Mouse (Mus musculus): Measurements from ENCODE around the gene Erp27. TPM values are rescaled to one million over a fixed set of nuclear protein-coding genes. Genes with fewer than 3 reads are reported as not detected.

The Erp27 gene
- polyA plus RNA-seq, 1 experiment from 2014 or later: 0.74 TPM

GRCm38 (mm10) chr6:136903885-136904470 is 18.0 kb downstream of the Erp27 start:
- H3K36me3 ChIP-seq (ENCODE audit: insufficient read depth, low read length): no peaks in the 10 kb centered on the region
- H3K4me2 ChIP-seq (replicated peaks; ENCODE audit: low read depth, low read length): no peak overlapping the region
- TF ChIP-seq CTCF (IDR thresholded peaks at IDR 0.05) (no peak), EP300 (IDR thresholded peaks at IDR 0.05) (no peak)
- H3K9me3 ChIP-seq (ENCODE audit: low read length): no peaks in the 10 kb centered on the region
- H3K9ac ChIP-seq (replicated peaks; ENCODE audit: low read depth): no peak overlapping the region
- no peak overlapping the region for H3K4me3 ChIP-seq (ENCODE audit: low read depth, low read length)
- peak overlapping the region; percentile 40 for H3K27ac ChIP-seq (ENCODE audit: low read length)
- peak; percentile 73 for DNase-seq (ENCODE audit: low spot score)
- peak; percentile 15; the same call in 1 of the 2 replicates for ATAC-seq
- H3K4me1 ChIP-seq (ENCODE audit: insufficient read depth, low read depth, low read length): no peaks in the 10 kb centered on the region
- no peaks in the 10 kb centered on the region for H3K27me3 ChIP-seq (replicated peaks; ENCODE audit: insufficient read depth, low read length)
- 36% methylated on average over 8 of the region's 8 CpGs for WGBS

GRCm38 (mm10) chr6:136902527-136902926 is 19.5 kb downstream of the Erp27 start:
- TF ChIP-seq CTCF (IDR thresholded peaks at IDR 0.05): no peak
- TF ChIP-seq EP300 (IDR thresholded peaks at IDR 0.05): no peak
- 83% methylated on average over 9 of the region's 9 CpGs for WGBS
- no peaks in the 10 kb centered on the region for H3K27me3 ChIP-seq (replicated peaks; ENCODE audit: insufficient read depth, low read length)
- ATAC-seq: no peak
- no peak for DNase-seq (ENCODE audit: low spot score)
- H3K4me2 ChIP-seq (replicated peaks; ENCODE audit: low read depth, low read length): no peak overlapping the region
- no peak overlapping the region for H3K9ac ChIP-seq (replicated peaks; ENCODE audit: low read depth)
- H3K9me3 ChIP-seq (ENCODE audit: low read length): no peaks in the 10 kb centered on the region
- H3K4me1 ChIP-seq (ENCODE audit: insufficient read depth, low read depth, low read length): no peaks in the 10 kb centered on the region
- H3K36me3 ChIP-seq (ENCODE audit: insufficient read depth, low read length): no peaks in the 10 kb centered on the region
- H3K27ac ChIP-seq (ENCODE audit: low read length): no peak overlapping the region
- no peak overlapping the region for H3K4me3 ChIP-seq (ENCODE audit: low read depth, low read length)

GRCm38 (mm10) chr6:136901010-136901409 is 21.0 kb downstream of the Erp27 start:
- Histone ChIP-seq H3K27ac (ENCODE audit: low read length) (0 out of 2 replicates have a peak overlapping the region, but pooled peaks have one; percentile 2), H3K36me3 (ENCODE audit: insufficient read depth, low read length) (no peaks in the 10 kb centered on the region), H3K27me3 (replicated peaks; ENCODE audit: insufficient read depth, low read length) (no peaks in the 10 kb centered on the region), H3K4me1 (ENCODE audit: insufficient read depth, low read depth, low read length) (no peaks in the 10 kb centered on the region), H3K4me2 (replicated peaks; ENCODE audit: low read depth, low read length) (no peak overlapping the region), H3K9ac (replicated peaks; ENCODE audit: low read depth) (no peak overlapping the region), H3K4me3 (ENCODE audit: low read depth, low read length) (no peak overlapping the region), H3K9me3 (ENCODE audit: low read length) (no peaks in the 10 kb centered on the region)
- DNase-seq (ENCODE audit: low spot score) (no peak), ATAC-seq (no peak)
- WGBS: 49% methylated on average over 2 of the region's 2 CpGs
- TF ChIP-seq CTCF (IDR thresholded peaks at IDR 0.05) (no peak), EP300 (IDR thresholded peaks at IDR 0.05) (no peak)

GRCm38 (mm10) chr6:136900369-136901009 is 21.5 kb downstream of the Erp27 start:
- Histone ChIP-seq H3K27me3 (replicated peaks; ENCODE audit: insufficient read depth, low read length) (no peaks in the 10 kb centered on the region), H3K4me1 (ENCODE audit: insufficient read depth, low read depth, low read length) (no peaks in the 10 kb centered on the region), H3K36me3 (ENCODE audit: insufficient read depth, low read length) (no peaks in the 10 kb centered on the region), H3K4me2 (replicated peaks; ENCODE audit: low read depth, low read length) (no peak overlapping the region), H3K4me3 (ENCODE audit: low read depth, low read length) (no peak overlapping the region), H3K9ac (replicated peaks; ENCODE audit: low read depth) (no peak overlapping the region), H3K27ac (ENCODE audit: low read length) (0 out of 2 replicates have a peak overlapping the region, but pooled peaks have one; percentile 2), H3K9me3 (ENCODE audit: low read length) (no peaks in the 10 kb centered on the region)
- TF ChIP-seq CTCF (IDR thresholded peaks at IDR 0.05): no peak
- TF ChIP-seq EP300 (IDR thresholded peaks at IDR 0.05): 0 out of 2 replicates have a peak, but pooled peaks have one; percentile 43
- DNase-seq (ENCODE audit: low spot score) (peak; percentile 75), ATAC-seq (peak; percentile 24)
- 18% methylated on average over 4 of the region's 4 CpGs for WGBS

- WGBS: 38% methylated on average over 2 of the region's 2 CpGs
- H3K36me3 ChIP-seq (ENCODE audit: insufficient read depth, low read length): no peaks in the 10 kb centered on the region
- TF ChIP-seq CTCF (IDR thresholded peaks at IDR 0.05) (no peak), EP300 (IDR thresholded peaks at IDR 0.05) (no peak)
- DNase-seq (ENCODE audit: low spot score) (no peak), ATAC-seq (no peak)
- H3K4me1 ChIP-seq (ENCODE audit: insufficient read depth, low read depth, low read length): peaks cover 3% of the 10 kb centered on the region; the same call in 1 of the 2 replicates
- no peak overlapping the region for H3K9ac ChIP-seq (replicated peaks; ENCODE audit: low read depth)
- H3K9me3 ChIP-seq (ENCODE audit: low read length): no peaks in the 10 kb centered on the region
- no peak overlapping the region for H3K4me2 ChIP-seq (replicated peaks; ENCODE audit: low read depth, low read length)
- H3K27me3 ChIP-seq (replicated peaks; ENCODE audit: insufficient read depth, low read length): no peaks in the 10 kb centered on the region
- no peak overlapping the region for H3K27ac ChIP-seq (ENCODE audit: low read length)
- H3K4me3 ChIP-seq (ENCODE audit: low read depth, low read length): no peak overlapping the region
Measured at GRCm38 (mm10) chr6:136898954-136899353, 23.0 kb downstream of the Erp27 start.

GRCm38 (mm10) chr6:136898222-136898621 is 23.8 kb downstream of the Erp27 start:
- Histone ChIP-seq H3K36me3 (ENCODE audit: insufficient read depth, low read length) (no peaks in the 10 kb centered on the region), H3K9me3 (ENCODE audit: low read length) (no peaks in the 10 kb centered on the region), H3K27me3 (replicated peaks; ENCODE audit: insufficient read depth, low read length) (no peaks in the 10 kb centered on the region), H3K4me1 (ENCODE audit: insufficient read depth, low read depth, low read length) (peaks cover 3% of the 10 kb centered on the region; the same call in 1 of the 2 replicates), H3K9ac (replicated peaks; ENCODE audit: low read depth) (no peak overlapping the region), H3K4me3 (ENCODE audit: low read depth, low read length) (no peak overlapping the region), H3K4me2 (replicated peaks; ENCODE audit: low read depth, low read length) (no peak overlapping the region), H3K27ac (ENCODE audit: low read length) (peak overlapping the region; percentile 87)
- 30% methylated on average over 4 of the region's 4 CpGs for WGBS
- no peak for TF ChIP-seq CTCF (IDR thresholded peaks at IDR 0.05)
- TF ChIP-seq EP300 (IDR thresholded peaks at IDR 0.05): peak; percentile 98
- ATAC-seq (peak; percentile 92), DNase-seq (ENCODE audit: low spot score) (peak; percentile 93)
